Mouse (Mus musculus) naive thymus-derived CD4-positive, alpha-beta T cell, adult 2 months (primary cell): ENCODE results near the gene Eln.
A peak's percentile ranks its signal among the peaks of the same experiment; 100 is the strongest.

Experiments
- DNase-seq: peaks from one replicate; pipeline ENCODE4 v3.0.0-alpha.2; 2011; ENCODE audit warnings: low read depth

The Eln gene

DNA sequence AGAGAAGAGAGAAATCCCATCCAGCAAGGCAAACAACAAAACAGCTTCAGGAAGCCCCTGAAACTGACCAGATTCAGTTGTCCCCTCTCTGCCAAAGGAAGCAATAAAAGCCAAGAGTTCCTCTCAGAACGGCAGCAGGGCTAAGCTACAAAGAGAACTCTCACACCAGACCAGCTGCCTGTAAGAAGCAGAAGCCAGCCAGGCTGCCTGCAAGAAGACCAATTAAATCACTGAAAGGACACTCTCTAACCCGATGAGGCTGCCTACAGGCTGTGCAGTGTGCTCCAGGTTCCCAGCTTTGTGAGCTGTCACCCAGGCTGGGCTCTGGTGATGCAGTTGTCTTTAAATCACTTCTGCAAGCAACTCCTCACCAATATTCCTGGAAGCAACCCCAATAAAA is 63.3 kb downstream of the Eln start:
- DNase-seq: no peak

- DNase-seq: no peak
These were observed 66.9 kb downstream of the Eln start for GRCm38 (mm10) chr5:134680238-134680637.

- DNase-seq: no peak
These were observed 68.1 kb downstream of the Eln start for GRCm38 (mm10) chr5:134678827-134679546.

DNA sequence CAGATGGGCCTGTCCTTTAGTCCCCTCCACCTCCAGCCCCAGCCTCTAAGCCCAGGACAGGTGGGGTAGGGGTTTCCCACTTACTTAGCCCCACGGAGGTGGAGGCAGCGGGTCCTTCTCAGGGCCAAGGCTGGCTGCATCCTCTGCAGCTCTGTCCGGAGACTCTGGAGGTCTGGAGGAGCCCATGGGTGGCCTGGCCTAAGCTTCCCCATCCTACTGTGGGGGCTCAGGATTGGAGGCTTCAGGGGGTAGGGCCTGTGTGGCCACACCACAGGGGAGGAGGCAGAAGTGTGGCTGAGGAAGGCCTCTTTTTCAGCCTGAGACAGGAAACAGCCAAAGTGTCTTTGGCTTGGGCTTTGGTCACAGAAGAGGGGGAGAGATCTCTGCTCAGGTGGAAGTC is 69.1 kb downstream of the Eln start:
- peak; percentile 33 for DNase-seq

DNA sequence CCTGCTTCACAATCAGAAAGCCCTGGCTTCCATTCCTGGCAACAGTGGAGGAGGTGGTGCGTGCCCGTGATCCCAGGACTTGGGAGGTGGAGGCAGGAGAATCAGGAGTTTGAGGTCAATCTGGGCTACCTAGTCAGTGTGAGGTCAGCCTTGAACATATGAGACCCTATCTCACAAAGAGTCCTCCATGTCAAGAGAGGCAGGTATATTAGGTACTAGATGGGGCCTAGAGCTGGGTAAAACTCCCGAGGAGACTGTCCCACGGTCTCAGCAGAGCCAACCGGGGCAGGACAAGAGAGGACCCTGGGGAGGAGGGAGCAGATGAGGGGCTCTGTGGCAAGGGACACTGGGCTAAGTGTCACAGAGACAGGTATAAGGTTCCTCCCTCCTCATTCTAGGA is 69.6 kb downstream of the Eln start:
- peak; percentile 17 for DNase-seq

DNA sequence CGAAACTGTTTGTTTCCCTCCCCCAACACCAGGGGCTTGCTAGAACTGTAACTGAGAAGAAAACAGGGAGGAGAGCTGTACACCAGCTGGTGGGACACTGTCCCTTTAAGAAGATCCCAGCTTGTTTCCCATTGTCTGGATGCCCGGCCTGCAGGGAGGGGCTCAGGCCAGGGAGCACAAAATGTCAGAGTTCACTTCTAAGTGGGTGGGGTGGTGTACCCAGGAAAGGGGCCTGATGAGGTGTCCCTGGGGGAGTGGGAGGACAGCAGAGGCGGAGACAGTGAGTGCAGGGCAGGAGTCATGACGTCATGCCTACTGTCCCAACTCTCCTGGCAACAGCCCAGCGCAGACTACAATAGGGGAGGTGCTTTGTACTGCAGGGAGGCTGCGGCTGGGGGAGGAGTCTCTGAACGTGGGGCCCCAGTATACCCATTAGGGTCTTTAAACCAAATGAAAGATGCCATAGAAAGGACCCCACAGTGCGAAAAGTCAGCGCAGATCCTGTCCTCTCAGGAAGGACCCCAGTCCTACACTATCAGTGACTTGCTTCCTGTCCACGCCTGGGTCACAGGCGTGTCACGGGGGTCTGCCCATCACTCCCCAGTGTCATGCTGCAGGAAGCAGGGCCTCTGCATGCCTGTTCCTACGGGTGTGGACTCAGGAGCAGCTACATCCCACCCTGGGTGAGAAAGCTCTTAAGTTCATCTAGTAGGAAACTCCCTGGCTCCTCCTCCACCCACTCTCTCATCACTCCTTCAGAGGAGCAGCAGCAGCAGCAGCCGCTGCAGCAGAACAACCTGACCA is 71.0 kb downstream of the Eln start:
- DNase-seq: peak; percentile 76

DNA sequence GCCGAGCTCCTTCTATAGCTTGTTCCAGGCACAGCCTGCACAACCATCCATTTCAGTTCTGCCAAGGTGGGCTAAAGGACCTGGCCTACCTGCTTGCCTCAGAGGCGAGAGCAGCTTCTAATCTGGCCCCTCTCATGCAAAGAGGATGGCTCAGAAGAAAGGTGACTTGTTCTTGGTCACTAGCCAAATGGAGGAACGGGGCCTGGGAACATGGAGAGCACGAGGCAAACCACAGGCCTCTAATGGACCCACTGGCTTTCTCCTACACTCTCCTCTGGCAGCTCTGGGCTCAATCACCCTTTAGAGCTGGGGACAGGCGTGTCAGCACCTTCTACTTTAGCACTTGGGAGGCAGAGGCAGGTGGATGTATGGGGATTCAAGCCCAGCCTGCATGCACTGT is 72.1 kb downstream of the Eln start:
- no peak for DNase-seq

- DNase-seq: no peak
These were observed 74.5 kb downstream of the Eln start for GRCm38 (mm10) chr5:134672611-134673010.

- DNase-seq: no peak
These were observed 75.0 kb downstream of the Eln start for GRCm38 (mm10) chr5:134672198-134672516.

- no peak for DNase-seq
These were observed 75.6 kb downstream of the Eln start for GRCm38 (mm10) chr5:134671335-134672197.

GRCm38 (mm10) chr5:134669001-134669708 is 78.0 kb downstream of the Eln start:
- DNase-seq: no peak

DNA sequence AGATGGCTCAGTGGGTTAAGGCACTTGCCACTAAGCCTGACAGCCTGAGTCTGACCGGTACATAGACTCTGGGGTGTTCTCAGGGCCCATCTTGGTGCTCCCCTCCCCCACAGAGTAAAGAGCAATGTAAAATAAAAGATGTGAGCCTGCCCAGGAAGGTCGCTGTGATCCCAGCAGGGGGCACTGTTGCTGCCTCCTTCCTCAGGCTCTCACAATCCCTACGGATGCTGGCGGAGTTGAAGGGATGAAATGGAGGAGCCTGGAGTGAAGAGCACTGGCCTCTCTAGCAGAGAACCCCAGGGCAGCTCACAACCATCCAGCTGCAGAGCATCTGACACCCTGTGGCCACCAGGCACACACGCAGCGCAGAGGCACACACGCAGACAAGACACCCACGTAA is 78.6 kb downstream of the Eln start:
- DNase-seq: no peak

- no peak for DNase-seq
These were observed 90.4 kb downstream of the Eln start for GRCm38 (mm10) chr5:134656708-134657107.
